Mouse (Mus musculus) retina, postnatal 1 day (tissue): ENCODE data around the gene Rps6ka3.

Experiments
- DNase-seq: peaks from one replicate; pipeline ENCODE4 v3.0.0-alpha.2; 2012

Rps6ka3 gene

DNA sequence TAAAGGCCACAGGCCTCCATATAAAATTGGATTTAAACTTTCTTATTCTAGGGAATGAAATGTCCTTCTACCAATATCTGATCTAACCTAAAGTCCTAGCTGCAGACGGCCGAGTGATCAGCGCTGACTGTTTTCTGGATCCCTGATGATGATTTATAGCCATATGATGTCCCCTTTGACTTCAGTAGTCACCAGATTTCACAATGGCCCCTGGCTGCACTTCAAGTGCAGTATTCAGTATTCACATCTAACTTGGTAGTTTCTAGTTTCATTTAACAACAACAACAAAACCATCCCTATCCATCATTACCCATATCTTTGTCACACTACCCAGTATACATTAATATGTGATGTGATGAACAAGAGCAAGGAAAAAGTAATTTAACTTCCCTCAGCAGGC, 154.4 kb downstream of the Rps6ka3 start:
- DNase-seq, result no peak

DNA sequence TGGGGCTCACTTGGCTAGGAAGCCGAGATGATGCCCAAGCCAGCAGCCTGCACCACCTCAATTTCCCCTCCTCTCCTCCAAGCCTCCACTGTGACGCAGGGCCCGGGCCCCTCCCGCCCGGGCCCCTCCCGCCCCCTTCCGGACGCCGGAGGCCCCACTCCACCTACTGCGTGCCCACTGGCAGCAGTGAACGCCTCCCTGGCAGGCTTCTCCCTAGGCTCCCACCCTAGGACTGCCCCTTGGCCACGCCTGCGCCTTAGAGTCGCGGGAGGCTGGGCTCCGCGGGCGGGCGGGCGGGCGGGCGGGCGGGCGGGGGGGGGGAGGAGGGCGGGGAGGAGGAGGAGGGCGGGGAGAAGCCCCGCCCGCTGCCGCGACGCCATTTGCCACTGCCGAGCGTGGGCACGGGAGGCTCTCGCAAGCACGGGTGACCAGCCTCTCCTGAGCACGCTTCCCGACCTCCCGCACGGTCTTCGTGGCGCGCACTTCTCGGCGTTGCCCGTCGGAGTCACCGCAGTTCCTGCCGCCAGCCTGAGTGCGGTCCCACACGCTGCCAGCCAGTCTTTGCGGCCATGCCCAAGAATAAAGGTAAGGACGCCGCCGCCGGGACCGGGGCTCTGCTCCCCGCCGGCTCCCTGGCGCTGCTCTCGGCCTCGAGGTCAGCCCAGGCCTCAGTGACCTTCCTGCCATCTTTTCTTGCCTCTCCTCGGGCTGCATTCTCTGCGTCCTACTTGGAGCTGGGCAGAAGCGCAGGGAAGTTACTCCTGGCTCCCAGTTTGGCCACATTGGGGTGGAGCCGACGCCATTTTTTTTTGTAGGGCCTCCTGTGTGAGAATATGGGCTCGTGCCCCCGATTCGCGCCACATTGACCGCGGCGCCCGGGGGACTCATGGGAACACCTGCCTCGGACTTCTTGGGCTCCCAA, 162.0 kb downstream of the Rps6ka3 start, which contains the start of gene Eif1ax:
Gene Eif1ax, plus strand, starts transcription at position 348 of the 922 bp plus-strand sequence.
- peak; percentile 91 for DNase-seq

DNA sequence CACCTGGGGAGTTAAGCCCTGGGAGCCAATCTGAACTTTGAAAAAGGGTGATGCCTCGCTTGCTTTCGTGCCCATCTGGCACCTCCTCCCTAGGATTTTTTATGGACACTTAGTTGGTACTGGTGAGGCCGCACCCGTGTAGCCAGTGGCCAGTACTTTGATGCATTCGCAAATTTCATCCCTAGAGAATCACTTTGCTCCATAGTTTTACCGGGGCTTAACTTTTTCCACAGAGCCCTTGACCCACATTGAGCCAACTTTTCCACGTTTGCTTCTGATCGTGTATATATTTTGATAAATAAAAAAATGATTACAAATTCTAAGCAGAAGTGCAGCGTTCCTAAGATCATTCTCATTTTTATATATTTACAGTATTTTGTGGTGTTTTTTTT, 162.6 kb downstream of the Rps6ka3 start:
- no peak for DNase-seq

DNA sequence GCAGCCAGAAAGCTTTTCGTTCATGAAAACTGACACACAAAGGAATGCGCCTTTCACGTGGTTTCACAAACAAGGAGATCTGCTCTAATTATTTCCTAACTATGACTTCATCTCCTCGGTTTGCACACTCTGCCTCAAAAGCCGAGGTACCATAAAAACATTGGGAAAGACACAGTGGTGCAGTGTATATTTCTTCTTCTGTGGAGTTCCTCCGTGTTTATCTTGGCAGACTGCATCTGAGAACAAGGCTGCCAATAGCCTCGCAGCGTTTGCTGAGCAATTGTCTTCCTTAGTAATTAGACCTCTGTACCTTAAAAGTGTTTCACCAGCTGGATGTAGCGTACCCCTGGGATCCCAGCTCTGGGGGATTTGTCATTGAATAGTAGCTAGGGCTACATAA, 177.0 kb downstream of the Rps6ka3 start:
- DNase-seq, result no peak

DNA sequence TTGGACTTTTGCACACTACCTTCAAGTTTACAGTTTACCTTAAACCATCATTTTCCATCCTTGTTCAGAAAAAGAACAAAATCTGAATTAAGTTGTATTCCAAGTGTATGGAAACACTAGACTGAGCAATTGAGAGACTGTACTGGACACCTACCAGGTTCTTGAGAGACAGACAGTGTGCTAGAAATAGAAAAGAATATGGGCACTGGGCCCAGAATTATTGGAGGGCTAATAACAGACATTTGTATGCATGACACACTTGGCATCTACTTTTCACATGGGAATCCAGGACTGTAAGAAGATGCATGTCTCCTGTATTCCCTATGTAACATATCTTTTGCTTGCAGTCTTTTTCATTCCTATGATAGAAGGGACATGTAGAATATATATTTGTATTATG, 178.8 kb downstream of the Rps6ka3 start:
- DNase-seq, result no peak

DNA sequence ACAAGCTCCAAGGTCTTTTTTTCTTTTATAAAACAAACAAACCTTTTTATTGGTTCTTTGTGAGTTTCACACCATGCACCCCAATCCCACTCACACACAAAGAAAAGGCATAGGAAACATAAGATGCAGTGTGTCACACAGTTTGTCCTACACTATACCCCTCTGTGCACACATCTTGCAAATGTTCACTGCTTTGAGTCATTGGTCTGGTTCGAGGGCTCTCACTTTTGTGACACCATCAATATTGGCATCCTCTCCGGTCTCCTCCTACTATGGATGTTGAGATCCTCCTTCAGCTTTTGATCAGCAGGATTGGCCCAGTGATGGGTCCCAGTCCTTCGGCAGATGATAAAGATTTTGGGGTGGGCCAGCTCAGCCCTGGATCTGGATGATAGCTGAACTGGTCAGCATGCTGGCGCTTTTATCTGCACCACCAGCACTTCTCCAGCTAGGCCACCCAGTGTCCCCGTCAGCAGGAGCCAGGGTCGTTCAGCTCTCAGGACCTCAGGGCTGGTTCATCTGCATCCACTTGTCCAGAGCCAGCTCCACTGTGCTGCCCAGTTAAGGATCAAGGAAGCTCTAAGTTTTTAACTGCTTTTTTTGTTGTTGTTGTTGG, 180.3 kb downstream of the Rps6ka3 start:
- DNase-seq, result no peak

DNA sequence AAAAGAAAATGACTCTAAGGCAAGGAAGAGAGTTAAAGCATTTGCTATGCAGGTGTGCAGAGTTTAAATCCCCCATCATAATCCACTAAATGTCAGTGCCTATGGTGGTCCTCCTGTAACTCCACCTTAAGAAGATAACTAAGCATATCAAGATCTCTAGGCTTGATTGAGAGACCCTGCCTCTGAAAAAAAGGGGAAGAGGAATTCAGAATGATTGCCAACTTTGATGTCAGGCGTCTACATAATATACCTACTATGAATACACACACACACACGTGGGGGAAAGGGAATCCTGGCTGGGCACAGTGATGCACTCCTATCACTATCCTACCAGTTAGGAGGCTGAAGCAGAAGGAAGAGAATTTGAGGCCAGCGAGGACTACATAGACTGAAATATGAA, 181.1 kb downstream of the Rps6ka3 start:
- no peak for DNase-seq

DNA sequence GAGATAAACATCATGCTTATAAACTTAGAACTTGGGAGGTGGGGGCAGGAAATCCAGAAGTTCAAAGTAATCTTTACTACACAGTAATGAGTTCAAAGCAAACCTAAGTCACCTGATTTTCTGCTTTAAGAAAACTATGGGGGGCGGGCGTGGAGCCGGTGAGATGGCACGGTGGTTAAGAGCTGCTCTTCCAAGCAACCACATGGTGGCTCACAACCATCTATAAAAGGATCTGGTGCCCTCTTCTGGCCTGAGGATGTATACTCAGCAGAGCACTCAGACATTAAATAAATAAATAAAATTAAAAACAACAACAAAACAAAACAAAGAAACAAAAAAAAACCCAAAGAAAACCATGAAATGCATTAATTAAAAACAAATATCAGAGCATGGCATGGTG, 199.1 kb downstream of the Rps6ka3 start:
- peak; percentile 61 for DNase-seq

DNA sequence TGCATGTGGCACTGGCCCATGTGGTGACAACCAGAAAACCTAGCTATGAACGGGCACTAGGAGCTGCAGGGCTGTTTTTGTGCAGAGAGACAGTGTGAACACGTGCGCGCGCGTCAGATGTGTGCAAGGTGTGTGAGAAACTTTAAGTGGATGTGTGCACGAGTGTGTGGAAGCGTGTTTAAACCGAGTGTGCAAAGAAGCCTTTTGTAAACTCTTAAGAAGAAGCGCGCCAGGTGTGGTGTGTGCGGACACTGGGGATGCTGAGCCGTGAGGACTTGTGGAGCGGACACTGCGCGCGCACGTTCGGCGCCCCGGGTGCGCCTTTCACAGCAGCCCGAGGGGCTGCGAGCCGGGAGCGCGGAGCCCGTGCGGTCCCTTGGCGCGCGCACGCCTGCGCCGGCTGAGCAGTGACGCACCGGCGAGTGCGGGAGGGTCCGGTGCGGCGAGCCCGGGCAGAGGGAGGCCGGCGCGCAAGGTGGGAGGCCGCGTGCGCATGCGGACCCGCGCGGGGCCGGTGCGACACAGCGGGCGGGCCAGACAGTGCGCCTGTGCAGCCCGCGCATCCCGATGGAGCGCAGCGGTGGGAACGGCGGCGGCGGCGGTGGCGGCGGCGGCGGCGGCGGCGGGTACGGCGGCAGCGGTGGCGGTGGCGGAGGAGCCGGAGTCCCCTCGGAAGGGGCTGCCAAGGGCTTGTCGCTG, 204.2 kb downstream of the Rps6ka3 start, which contains the start of gene Map7d2:
Gene Map7d2, plus strand, starts transcription at position 443 of the 699 bp plus-strand sequence.
- peak; percentile 71 for DNase-seq

DNA sequence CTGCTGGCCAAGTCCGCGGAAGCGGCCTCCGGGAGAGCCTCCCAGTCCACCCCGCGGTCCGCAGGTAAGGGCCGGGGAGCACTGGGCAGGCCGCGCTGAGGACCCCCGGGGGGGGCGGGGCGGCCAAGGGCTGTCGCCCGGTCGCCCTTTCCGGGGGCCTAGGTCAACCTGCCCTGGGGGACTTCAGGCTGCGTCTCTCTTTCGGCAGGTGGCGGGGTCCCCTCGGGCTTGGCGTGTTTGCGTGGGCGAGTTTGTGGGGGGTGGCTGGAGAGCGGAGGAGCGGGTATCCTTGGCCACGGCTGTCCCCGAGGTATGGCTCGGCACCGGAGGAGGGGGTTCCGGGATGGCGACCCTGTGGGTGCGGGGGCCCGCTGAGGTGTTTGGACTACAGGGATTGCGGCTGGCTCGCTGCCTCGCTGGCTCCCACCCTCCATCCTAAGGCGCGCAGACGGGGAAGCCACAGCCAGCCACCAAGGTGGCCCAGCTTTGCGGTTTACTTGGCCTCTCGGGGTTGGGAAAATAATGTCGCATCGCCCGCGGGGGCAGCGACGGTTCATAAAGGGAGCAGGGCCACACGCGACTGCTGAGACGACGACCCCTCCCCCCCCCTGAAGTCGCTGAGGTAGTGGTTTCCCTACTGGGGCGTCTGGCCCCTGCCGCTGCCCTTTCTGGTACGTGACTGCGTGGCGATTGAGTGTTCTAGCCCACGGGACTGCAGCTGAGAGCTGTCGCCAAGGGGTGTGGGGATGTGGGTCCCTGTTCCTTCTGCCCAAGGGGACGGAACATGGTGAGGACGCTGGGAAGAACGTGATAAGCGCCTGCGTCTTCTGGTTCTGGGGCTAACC, 204.9 kb downstream of the Rps6ka3 start:
- peak; percentile 41 for DNase-seq
